19 mouse cellular contexts compared by ENCODE assay signal in the genomic region with DNA sequence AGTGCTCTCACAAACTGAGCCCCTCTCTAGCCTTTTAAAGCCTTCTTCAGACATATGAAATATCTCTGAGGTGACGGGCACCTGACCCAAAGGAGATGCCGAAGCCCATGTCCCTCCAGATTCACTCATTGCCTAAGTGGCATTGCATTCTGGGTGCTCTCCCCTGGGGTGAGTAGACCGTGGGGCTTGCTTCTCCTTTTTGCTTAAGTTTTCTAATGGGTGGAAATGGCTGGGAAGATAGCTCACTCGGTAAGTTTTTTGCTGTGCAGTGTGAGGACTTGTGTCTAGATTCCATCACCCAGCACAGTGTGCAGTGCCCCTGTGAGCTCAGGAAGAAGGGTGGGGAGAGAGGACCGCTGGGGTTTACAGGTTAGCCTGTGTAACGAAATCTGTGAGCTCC. TPM values are rescaled to one million over a fixed set of nuclear protein-coding genes. Genes with fewer than 3 reads are reported as not detected.
DNase-seq lines count a peak whose midpoint lies in the region; ATAC-seq lines count a peak whose summit lies in the region.
"Had no signal": no experiment of that assay in that cellular context is flagged by ENCODE, and none has a peak within 500 bp of the region (broad histone marks: within the 10 kb centered on the region; RNA-seq: fewer than 3 reads in every experiment).

No protein-coding gene starts in this region.

- peak overlapping the region; percentile 54; the same call in 1 of the 2 replicates for H3K27ac ChIP-seq in heart, embryonic 11.5 days (ENCODE audit: low read depth, low read length)
- 0 out of 2 replicates have a peak overlapping the region, but pooled peaks have one; percentile 9 for H3K27ac ChIP-seq in neural tube, embryonic 15.5 days (replicated peaks)
- H3K27ac ChIP-seq: hindbrain, embryonic 14.5 days; intestine, embryonic 15.5 days; neural tube, embryonic 12.5 days had no signal

- DNase-seq in heart, adult 8-10 months (ENCODE audit: low spot score), result no peak
- no peak for DNase-seq in neural tube, embryonic 10.5 days (ENCODE audit: extremely low spot score, low spot score)
- no peak for DNase-seq in adrenal gland, postnatal 25 days
- DNase-seq in frontal cortex, postnatal 25 days (ENCODE audit: low spot score in 2 of 2), result no peak
- DNase-seq: adrenal gland, adult 8-10 months; cerebellum, adult 11 months; cerebellum, postnatal 14 days; gastrocnemius, postnatal 14 days; kidney, postnatal 14 days; midbrain, embryonic 14.5 days; right cerebral cortex, postnatal 25 days had no signal

- H3K9me3 ChIP-seq in heart, embryonic 11.5 days (replicated peaks; ENCODE audit: control insufficient read depth, low read length), result no peaks in the 10 kb centered on the region
- no peaks in the 10 kb centered on the region for H3K9me3 ChIP-seq in neural tube, embryonic 15.5 days (replicated peaks)
- H3K9me3 ChIP-seq: heart, embryonic 12.5 days; intestine, embryonic 15.5 days; neural tube, embryonic 12.5 days had no signal

- no peak overlapping the region for H3K4me2 ChIP-seq in heart, embryonic 11.5 days
- H3K4me2 ChIP-seq in neural tube, embryonic 15.5 days, result no peak overlapping the region
- H3K4me2 ChIP-seq: heart, embryonic 12.5 days; hindbrain, embryonic 14.5 days; intestine, embryonic 15.5 days; neural tube, embryonic 12.5 days had no signal

- peaks cover 11% of the 10 kb centered on the region for H3K36me3 ChIP-seq in heart, embryonic 11.5 days (ENCODE audit: control insufficient read depth, insufficient read depth, low read length)
- H3K36me3 ChIP-seq in neural tube, embryonic 15.5 days, result peaks cover 25% of the 10 kb centered on the region

- no peak overlapping the region for H3K9ac ChIP-seq in heart, embryonic 11.5 days (ENCODE audit: low read depth, low read length)
- no peak overlapping the region for H3K9ac ChIP-seq in neural tube, embryonic 15.5 days (replicated peaks)
- H3K9ac ChIP-seq: heart, embryonic 12.5 days; hindbrain, embryonic 14.5 days; intestine, embryonic 15.5 days; neural tube, embryonic 12.5 days had no signal

- H3K27me3 ChIP-seq in heart, embryonic 11.5 days (ENCODE audit: control insufficient read depth, insufficient read depth, low read length), result no peaks in the 10 kb centered on the region
- no peaks in the 10 kb centered on the region for H3K27me3 ChIP-seq in neural tube, embryonic 15.5 days (replicated peaks)
- H3K27me3 ChIP-seq: heart, embryonic 12.5 days; intestine, embryonic 15.5 days; neural tube, embryonic 12.5 days had no signal

- H3K4me1 ChIP-seq in heart, embryonic 11.5 days (ENCODE audit: control insufficient read depth, insufficient read depth, low read length), result peaks cover 6% of the 10 kb centered on the region; the same call in 1 of the 2 replicates
- H3K4me1 ChIP-seq in neural tube, embryonic 15.5 days, result peaks cover 37% of the 10 kb centered on the region

- no peak overlapping the region for H3K4me3 ChIP-seq in heart, embryonic 11.5 days (ENCODE audit: low read depth, low read length)
- H3K4me3 ChIP-seq in neural tube, embryonic 15.5 days (replicated peaks), result no peak overlapping the region
- H3K4me3 ChIP-seq: heart, embryonic 12.5 days; intestine, embryonic 15.5 days; neural tube, embryonic 12.5 days had no signal

- 44% methylated on average over 6 of the region's 6 CpGs for WGBS in heart, embryonic 11.5 days (ENCODE audit: insufficient replicate concordance)
- 50% methylated on average over 6 of the region's 6 CpGs for WGBS in neural tube, embryonic 15.5 days

- ATAC-seq in heart, embryonic 11.5 days (replicated peaks; ENCODE audit: insufficient number of reproducible peaks, low FRiP score, low TSS enrichment), result no peak
- no peak for ATAC-seq in neural tube, embryonic 15.5 days (ENCODE audit: low FRiP score)
- ATAC-seq in granulocyte monocyte progenitor cell, adult 5-6 weeks (replicated peaks; ENCODE audit: poor library complexity, severe bottlenecking), result peak; percentile 19
- ATAC-seq: intestine, embryonic 15.5 days; lung, postnatal 0 days had no signal

RNA-seq across cellular contexts. Expression of gene Znfx1, which starts 4.8 kb away (rescaled TPM):
- 6.3 and 6.7 TPM in 2 replicates for polyA plus RNA-seq in heart, embryonic 11.5 days (2014; fragmentation: Nextera tagmentation; extraction: Ambion mirVana)
- total RNA-seq in heart, adult 8-10 months (2022), result 10 to 100 TPM; 29.2 to 47.0 (median 40.3) TPM
- polyA plus RNA-seq in neural tube, embryonic 15.5 days (2015; fragmentation: Nextera tagmentation; extraction: Ambion mirVana), result 8.4 and 8.8 TPM in 2 replicates
- total RNA-seq in granulocyte monocyte progenitor cell, adult 5-6 weeks (2014; fragmentation: Nextera tagmentation), result 25.4 and 28.2 TPM in 2 replicates
- 23.1 and 29.1 TPM in 2 replicates for total RNA-seq in granulocyte monocyte progenitor cell, adult 5-6 weeks (2017)
- 49.2 and 51.7 TPM in 2 replicates for total RNA-seq in adrenal gland, postnatal 25 days (2021)

RNA-seq across cellular contexts. Expression of gene Ddx27, which starts 52.6 kb away (rescaled TPM):
- 29.3 and 30.6 TPM in 2 replicates for polyA plus RNA-seq in heart, embryonic 11.5 days (2014; fragmentation: Nextera tagmentation; extraction: Ambion mirVana)
- total RNA-seq in heart, adult 8-10 months (2022), result 10 to 100 TPM in 3 of 4 experiments, 1 to 10 TPM in 1; 9.0 to 12.3 (median 10.7) TPM
- 32.5 and 42.8 TPM in 2 replicates for polyA plus RNA-seq in neural tube, embryonic 15.5 days (2015; fragmentation: Nextera tagmentation; extraction: Ambion mirVana)
- 61.9 and 68.6 TPM in 2 replicates for total RNA-seq in granulocyte monocyte progenitor cell, adult 5-6 weeks (2014; fragmentation: Nextera tagmentation)
- 97.9 and 106 TPM in 2 replicates for total RNA-seq in granulocyte monocyte progenitor cell, adult 5-6 weeks (2017)
- total RNA-seq in adrenal gland, postnatal 25 days (2021), result 33.6 and 35.8 TPM in 2 replicates
